Mouse (Mus musculus) cerebellum, adult (tissue): ENCODE results near the gene Acox1.
A peak's percentile ranks its signal among the peaks of the same experiment; 100 is the strongest.

ENCODE experiments used
- ATAC-seq: cut with Nextera tagmentation; 2 replicates; pipeline ENCODE4 v1.9.2; 2017; ENCODE audit warnings: mild to moderate bottlenecking, moderate library complexity, mixed read lengths; ENCODE audit not compliant: insufficient number of reproducible peaks, low FRiP score, low TSS enrichment

The Acox1 gene

DNA sequence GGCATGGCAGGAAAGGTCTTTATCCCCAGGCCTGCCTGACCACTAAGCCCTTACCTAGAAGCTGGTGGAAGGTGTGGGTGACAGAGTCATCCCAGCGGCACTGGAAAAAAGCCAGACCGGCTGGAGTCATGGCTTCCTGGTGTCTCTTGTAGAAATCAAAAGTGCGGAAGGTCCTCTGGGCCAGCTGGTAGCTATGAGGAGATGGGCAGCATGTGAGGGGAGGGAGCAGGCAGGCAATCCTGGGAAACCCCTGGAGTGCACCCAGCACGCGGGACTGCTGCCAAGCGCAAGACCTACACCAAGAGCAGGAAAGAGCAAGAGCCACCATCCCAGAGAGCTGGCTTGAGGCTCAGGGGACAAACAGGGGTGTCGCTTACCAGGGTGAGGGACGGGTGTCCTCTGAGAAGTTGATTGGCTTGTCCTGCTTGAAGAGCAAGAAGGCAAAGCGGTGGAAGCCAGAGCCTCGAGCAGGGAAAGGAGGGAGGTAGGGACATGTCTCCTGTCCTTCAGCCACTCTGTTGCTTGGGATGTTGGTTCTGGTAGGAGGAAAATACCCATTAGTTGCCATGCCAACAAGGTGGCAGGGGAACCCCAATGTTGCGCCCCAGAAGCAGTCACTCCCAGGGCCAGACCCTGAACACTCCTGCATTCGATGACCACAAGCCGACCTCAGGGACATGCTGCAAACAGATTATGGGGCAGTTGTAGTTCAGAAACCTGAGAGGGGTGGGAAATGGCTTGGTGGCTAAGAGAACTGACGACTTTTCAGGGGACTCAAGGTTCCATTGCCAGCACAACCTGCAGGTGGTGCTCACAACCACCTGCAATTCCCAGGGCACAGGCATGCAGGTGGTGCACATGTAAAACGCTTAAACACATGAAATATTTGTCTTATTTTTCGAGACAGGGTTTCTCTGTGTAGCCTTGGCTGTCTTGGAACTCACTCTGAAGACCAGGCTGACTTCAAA, 66.2 kb downstream of the Acox1 start:
- ATAC-seq: no peak

GRCm38 (mm10) chr11:116131349-116132170, 67.3 kb downstream of the Acox1 start:
- no peak for ATAC-seq

DNA sequence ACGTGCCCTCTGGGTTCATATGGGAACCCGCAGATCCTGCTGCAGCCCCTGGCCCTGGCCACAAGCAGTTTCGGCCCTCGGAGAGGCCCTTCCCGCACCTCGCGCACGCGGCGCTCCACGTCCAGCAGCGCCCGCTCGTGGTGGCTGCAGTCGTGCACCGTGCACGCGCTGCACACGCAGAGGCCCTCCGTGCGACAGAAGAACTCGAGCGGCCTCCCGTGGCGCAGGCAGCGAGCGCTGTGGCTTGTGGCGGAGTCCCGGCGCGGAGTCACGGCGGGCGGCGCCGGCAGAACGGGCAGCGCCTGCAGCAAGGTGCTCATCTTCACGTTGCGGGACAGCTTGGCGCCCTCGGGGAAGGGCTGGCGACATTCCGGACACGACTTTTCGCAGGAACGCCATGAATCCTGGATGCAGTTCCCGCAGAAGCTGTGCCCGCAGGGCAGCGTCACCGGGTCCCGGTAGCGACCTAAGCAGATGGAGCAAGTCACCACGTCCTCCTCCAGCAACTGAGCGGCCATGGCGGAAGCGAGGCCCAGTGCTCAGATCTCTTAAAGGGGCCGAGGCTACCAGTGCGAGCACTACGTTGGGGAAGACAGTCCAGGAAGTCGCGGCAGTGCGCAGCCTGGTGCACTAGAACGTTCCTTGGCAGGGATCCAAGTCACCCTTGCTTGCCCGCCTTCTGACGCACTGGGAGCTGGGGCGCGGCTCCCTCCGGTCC, 68.2 kb downstream of the Acox1 start, which contains the start of gene Trim65:
Gene Trim65, minus strand, starts transcription at position 641 of the 718 bp plus-strand sequence.
- ATAC-seq: peak; percentile 74; the same call in 1 of the 2 replicates

- no peak for ATAC-seq
Measured at GRCm38 (mm10) chr11:116129993-116130487, 68.8 kb downstream of the Acox1 start.

- ATAC-seq: no peak
Measured at GRCm38 (mm10) chr11:116129091-116129790, 69.6 kb downstream of the Acox1 start.

- ATAC-seq: no peak
Measured at GRCm38 (mm10) chr11:116127986-116128385, 70.9 kb downstream of the Acox1 start.

DNA sequence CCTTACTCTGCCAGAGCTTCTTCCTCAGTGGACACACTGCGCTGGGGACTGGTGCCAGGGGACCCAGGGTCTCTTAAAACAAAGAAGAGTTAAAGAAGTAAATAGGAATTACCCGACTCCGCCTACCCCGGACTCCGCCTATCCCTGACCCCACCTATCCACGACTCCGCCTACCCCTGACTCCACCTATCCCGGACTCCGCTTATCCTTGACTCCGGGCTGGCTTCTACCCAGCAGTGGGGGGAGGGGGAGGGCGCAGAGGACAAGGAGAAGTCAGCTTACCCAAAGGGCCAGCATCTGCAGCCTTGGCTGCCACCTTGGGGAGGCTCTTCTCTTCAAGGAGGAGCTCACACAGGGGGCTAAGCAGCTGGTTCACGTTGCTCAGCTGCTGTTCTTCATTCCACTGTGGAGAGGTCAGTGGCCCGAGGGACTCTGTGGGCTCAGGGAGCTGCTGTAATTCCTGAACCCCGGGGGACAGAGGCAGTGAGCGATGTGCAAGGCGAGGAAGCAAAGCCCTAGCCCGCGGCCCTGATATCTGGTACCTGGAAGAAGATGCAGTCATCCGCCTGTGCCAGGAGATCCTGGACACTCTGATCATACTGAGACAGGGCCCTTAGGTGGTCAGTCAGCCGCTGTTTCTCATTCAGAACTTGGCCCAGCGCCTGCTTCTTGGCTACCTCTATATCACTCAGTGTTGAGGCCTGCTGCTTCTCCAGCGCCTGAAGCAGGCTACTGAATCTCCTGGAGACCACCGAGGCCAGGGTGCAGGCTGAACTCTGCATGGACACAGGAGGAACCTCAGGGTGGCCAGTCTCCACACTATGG, 71.5 kb downstream of the Acox1 start, which contains the start of gene Trim47:
Gene Trim47, minus strand, starts transcription at position 55 of the 825 bp plus-strand sequence.
- no peak for ATAC-seq

DNA sequence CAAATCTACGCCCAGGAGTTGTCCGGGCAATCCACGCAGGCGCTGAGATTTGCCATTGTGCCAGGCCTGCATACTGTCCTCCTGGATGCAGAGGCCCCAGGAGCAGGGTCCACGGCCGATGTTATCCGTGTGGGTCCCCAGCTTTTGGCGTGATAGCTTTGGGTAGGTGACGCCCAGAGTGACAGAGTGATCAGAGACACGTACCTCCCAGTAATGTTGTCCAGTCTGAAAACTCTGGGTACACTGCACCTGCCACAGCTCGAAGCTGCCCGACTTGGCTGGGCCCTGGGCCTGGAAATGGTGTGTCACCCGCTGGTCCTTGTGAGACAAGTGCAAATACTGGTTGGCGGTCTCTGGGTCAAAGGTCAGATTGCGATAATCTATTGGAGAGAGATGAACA, 72.6 kb downstream of the Acox1 start:
- ATAC-seq: no peak
